Mouse (Mus musculus) lung, adult 2 months (tissue): Measurements from ENCODE around the gene Pkdrej.

Experiments used
- CTCF ChIP-seq: fragments of 200-500 bp; IDR thresholded peaks from 2 replicates; pipeline ENCODE4 v1.5.1; 2011; ENCODE audit warnings: mild to moderate bottlenecking, low read length, control low read depth; ENCODE audit not compliant: insufficient read depth
- POLR2A ChIP-seq: fragments of 200-500 bp; IDR thresholded peaks from 2 replicates; pipeline ENCODE4 v1.6.1; 2011; ENCODE audit warnings: low read depth, mild to moderate bottlenecking, control low read depth, low read length, borderline replicate concordance; ENCODE audit errors: extremely low read depth

DNA sequence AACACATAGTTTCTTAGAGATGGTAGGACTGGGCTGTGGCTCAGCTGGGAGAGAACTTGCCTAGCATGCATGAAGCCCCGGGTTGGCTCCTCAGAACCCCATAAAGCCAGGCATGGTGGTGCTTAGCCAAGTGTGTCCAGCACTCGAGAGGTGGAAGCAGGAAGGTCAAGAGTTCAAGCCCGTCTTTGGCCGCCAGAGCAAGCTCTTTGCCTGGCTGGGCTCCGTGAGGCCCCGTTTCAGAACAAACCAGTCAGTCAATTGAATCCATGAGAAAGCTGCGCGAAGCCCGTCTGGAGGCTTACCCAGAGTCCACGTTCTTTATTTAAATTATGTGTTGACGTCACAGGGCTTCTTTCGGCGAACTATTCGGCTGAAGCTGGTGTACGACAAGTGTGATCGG lies 32.9 kb downstream of the Pkdrej start:
- TF ChIP-seq POLR2A (no peak), CTCF (no peak)
